Mouse (Mus musculus) liver, embryonic 14.5 days (tissue): ENCODE results near the gene Apobr.

Source experiments
- CTCF ChIP-seq: IDR thresholded peaks from 2 replicates; pipeline ENCODE4 v1.5.1; 2016; ENCODE audit warnings: antibody characterized with exemption, low read depth, control low read depth
- EP300 ChIP-seq: IDR thresholded peaks from 2 replicates; pipeline ENCODE4 v1.6.1; 2016; ENCODE audit warnings: antibody characterized with exemption, low read depth

DNA sequence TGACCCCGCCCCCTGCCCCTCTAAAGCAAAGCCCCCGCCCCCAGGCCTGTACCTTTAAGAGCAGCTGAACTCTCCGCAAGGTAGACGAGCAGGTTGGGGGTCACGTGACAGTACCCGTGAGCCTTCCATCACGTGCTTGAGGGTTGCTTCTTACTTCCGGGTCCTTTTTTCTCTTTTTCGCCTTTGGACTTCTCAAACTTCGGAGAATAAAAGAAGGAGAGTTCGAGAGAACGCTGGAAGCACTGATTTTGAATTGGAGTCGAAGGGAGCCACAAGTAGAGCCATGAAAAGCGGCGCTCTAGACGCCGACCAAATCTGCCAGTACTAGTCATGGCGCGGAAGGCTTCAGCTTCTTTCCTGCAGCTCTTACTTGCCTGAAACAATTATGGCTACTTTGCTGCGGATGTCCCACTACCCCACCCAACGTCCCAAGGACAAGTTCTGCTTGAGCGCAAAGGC lies 1.5 kb upstream of the Apobr start:
- no peak for TF ChIP-seq CTCF
- no peak for TF ChIP-seq EP300
